Mouse (Mus musculus): ENCODE results near the gene Cry2.
A peak's percentile ranks its signal among the peaks of the same experiment; 100 is the strongest.
"Not testable (repeated sequence)": the region's sequence is repeated elsewhere in the genome, so short reads cannot be mapped to it uniquely, and the experiment has no call there.

Gene Cry2

GRCm38 (mm10) chr2:92433578-92434374 lies at the start of gene Cry2:
Cry2 (minus strand) TSS chr2:92434043.
- peak; percentile 98 for DNase-seq

GRCm38 (mm10) chr2:92483505-92483904 lies 49.7 kb upstream of the Cry2 start:
- no peak for DNase-seq

- DNase-seq, result no peak
Observed at GRCm38 (mm10) chr2:92482551-92482950, 48.7 kb upstream of the Cry2 start.

GRCm38 (mm10) chr2:92478313-92478688 lies 44.5 kb upstream of the Cry2 start:
- DNase-seq, result no peak

- DNase-seq, result no peak
Observed at GRCm38 (mm10) chr2:92477672-92478312, 43.9 kb upstream of the Cry2 start.

GRCm38 (mm10) chr2:92476580-92476979 lies 42.7 kb upstream of the Cry2 start:
- not testable (repeated sequence) for DNase-seq

- DNase-seq, result no peak
Observed at GRCm38 (mm10) chr2:92475711-92476110, 41.9 kb upstream of the Cry2 start.

- DNase-seq, result no peak
Observed at GRCm38 (mm10) chr2:92474920-92475319, 41.1 kb upstream of the Cry2 start.

GRCm38 (mm10) chr2:92471886-92472670 lies 38.2 kb upstream of the Cry2 start:
- peak; percentile 58 for DNase-seq

GRCm38 (mm10) chr2:92464690-92465089 lies 30.8 kb upstream of the Cry2 start:
- DNase-seq, result peak; percentile 19

- DNase-seq, result no peak
Observed at GRCm38 (mm10) chr2:92461215-92461614, 27.4 kb upstream of the Cry2 start.

GRCm38 (mm10) chr2:92459921-92460707 lies 26.3 kb upstream of the Cry2 start, which contains the start of gene Slc35c1:
Slc35c1 (minus strand) TSS chr2:92460538.
- peak; percentile 77 for DNase-seq

- peak; percentile 85 for DNase-seq
Observed at GRCm38 (mm10) chr2:92459141-92459920, 25.5 kb upstream of the Cry2 start.

GRCm38 (mm10) chr2:92458481-92458880 lies 24.6 kb upstream of the Cry2 start:
- no peak for DNase-seq

- peak; percentile 35 for DNase-seq
Observed at GRCm38 (mm10) chr2:92456970-92457530, 23.2 kb upstream of the Cry2 start.

- DNase-seq, result no peak
Observed at GRCm38 (mm10) chr2:92455704-92456103, 21.9 kb upstream of the Cry2 start.

- DNase-seq, result no peak
Observed at GRCm38 (mm10) chr2:92454166-92454565, 20.3 kb upstream of the Cry2 start.

GRCm38 (mm10) chr2:92451126-92451525 lies 17.3 kb upstream of the Cry2 start:
- DNase-seq, result no peak

GRCm38 (mm10) chr2:92447121-92447740 lies 13.4 kb upstream of the Cry2 start:
- DNase-seq, result no peak

- no peak for DNase-seq
Observed at GRCm38 (mm10) chr2:92446656-92447055, 12.8 kb upstream of the Cry2 start.

GRCm38 (mm10) chr2:92445890-92446289 lies 12.0 kb upstream of the Cry2 start:
- DNase-seq, result no peak

All from thymus, postnatal 25 days (tissue).